Mouse (Mus musculus) layer of hippocampus, adult 11-12 months (tissue): ENCODE data around the gene Tcf20.
"Not testable (repeated sequence)": the region's sequence is repeated elsewhere in the genome, so short reads cannot be mapped to it uniquely, and the experiment has no call there.

Experiments used
- DNase-seq: peaks from one replicate; pipeline ENCODE4 v3.0.0; 2022; ENCODE audit warnings: low spot score

The Tcf20 gene

DNA sequence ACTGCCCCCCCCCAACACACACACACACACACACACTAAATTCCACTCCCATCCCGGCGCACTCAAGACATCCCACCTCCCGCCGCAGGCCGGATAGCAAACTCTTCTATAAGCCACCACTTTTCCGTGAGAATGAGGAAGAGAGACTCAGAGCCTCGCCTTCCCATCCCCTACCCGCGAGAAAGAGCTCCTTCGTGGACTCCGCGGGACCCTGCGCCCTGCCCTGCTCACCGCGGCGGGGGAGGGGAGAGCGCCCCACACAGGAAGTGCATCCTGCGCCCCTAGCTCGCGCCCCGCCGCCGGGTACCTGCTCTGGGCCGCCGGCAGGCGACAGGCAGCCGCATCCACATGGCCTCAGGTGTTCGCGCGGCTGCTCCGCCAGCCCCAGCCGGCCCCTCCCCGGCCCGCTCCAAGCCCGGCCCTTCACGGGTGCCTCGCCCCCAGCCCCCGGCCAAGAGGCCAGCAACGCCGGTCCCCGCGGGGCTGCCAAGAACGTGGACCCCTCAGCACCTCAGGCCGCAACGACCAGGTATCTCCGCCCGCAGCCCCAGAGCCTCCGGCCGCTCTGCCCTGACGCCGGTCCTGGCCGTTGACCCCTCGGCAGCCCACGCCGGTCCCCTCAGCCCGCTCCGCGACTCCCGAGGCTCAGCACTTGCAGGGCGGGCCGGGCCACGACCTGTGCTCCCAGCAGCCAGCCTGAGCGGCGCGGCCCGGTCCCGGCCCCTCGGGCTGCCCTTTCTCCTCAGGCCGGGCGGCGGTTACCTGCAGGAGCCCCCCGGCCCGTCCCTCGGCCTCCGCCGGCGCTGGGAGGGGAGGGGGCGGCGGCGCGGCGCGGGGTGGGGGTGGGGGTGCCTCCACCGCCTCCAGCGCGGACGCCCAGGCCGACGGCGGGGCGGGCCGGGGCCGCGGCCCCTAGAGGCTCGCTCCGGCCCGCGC is 88.7 kb downstream of the Tcf20 start:
- DNase-seq = no peak

- DNase-seq = no peak
These were observed 89.4 kb downstream of the Tcf20 start for GRCm38 (mm10) chr15:82898141-82898739.

DNA sequence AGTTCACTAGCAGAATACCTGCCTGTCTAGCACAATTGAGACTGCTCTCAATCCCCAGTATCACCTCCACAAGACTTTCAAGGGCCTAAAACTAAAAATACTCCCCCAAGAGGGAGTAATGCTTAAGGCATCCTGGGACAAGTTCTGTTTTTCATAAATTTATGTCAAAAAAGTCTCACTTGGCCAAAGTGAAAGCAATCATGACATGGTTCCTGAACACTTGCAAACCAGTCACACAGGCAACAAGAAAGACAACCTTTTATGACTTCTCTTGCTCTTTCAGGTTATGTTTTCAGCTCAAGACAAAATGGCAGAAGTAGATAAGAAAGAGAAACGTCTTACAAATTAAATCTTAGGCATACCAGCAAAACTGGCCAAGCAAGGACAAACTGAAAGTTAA is 91.3 kb downstream of the Tcf20 start:
- no peak for DNase-seq

DNA sequence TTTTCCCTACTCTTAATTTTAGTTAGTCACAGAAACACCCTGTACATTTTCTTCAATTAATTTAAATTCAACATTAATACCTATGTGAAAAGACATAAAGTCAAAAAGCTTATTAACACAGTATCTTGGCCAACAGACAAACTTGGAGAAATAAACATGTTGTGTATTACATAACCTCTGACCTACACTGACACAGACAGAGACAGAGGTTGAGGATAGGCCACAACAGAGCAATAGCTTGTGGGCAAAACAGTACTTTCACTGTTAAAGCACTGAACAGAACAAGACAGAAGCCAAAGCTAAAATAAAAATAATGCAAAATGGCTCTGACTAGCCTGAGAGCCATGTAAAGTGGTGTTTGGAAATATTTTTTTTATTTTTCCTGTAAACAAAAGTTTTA is 97.2 kb downstream of the Tcf20 start:
- no peak for DNase-seq

DNA sequence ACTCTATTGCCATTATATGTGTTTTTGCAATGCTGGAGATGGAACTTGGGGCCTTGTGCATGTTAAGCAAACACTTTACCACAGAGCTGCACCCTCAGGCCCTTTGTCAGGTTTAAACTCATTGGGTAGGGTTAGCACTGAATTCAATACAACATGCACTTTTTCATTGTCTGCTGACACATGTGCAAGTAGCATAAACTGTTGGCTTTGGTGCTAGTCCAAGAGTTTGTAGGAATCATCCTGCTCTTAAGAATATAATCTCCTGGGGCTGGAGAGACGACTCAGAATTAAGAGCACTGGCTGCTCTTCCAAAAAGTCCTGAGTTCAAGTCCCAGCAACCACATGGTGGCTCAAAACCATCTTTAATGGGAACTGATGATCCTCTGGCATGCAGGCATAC is 98.2 kb downstream of the Tcf20 start:
- DNase-seq = no peak

GRCm38 (mm10) chr15:82888466-82888865 is 99.2 kb downstream of the Tcf20 start:
- no peak for DNase-seq

- DNase-seq = no peak
These were observed 110.4 kb downstream of the Tcf20 start for GRCm38 (mm10) chr15:82877309-82877708.

DNA sequence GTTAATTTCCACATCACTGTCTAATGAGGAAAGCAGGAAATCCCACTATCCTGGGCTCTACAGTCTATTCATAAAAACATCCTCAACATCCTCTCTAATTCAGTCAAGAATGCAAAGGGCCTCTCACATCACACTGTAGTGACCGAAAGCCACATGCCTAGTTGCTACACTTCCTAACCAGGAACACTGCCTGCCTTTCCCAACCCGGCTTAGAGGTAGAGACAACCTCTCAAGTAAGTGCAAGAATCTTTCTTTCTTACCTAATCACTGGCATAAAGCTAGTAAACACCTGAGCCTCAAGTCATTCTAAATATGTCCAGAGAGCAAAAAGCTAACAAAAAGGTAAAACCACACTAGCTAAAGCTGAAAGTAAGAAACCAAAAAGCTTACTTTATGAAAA is 110.8 kb downstream of the Tcf20 start:
- DNase-seq = no peak

DNA sequence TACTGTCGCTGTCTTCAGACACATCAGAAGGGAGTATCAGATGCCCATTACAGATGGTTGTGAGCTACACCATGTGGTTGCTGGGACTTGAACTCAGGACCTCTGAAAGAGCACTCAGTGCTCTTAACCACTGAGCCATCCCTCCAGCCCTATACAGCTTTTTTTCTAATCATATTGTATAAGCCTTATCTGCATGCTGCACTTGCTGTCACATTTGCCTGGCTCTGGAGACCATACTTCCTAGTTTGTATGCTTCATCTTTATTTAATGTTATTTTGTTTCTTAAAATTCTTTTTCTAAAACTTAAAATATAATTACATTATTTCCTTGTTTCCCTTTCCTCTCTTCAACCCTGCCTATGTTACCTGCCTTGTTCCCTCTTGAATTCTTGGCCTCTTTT is 115.6 kb downstream of the Tcf20 start:
- DNase-seq = no peak

DNA sequence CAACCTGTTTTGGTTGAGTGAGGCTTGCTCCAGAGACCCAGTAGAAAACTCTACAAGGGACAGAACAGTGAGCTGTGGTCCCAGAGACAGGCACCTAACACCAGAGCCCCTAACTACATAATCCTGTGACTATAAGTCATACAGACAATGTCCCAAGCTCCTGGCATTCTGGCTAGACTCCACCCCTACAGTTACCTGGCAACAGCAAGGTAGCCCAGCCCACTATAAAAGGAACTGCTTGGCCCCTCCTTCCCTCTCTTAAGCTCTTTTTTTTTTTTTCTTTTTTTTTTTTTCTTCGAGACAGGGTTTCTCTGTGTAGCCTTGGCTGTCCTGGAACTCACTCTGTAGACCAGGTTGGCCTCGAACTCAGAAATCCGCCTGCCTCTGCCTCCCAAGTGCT is 121.4 kb downstream of the Tcf20 start:
- not testable (repeated sequence) for DNase-seq

DNA sequence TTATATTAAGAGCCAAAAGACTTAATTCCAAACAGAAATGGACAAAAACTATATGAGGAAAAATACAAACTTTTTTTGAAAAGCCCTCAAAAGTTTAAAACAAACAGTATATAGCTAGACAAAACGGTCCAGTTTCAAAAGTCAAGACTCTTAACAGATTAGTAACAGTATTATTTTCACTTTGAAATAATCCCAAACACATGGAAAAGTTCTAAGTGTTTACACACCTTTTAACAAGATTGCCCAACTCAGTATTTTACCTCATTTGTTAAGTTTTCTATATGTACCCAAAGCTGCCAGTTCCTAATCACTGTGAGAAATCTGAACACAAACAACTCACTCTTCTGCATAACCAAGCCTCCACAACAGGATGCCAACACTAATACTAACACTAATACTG is 124.0 kb downstream of the Tcf20 start:
- DNase-seq = no peak

GRCm38 (mm10) chr15:82856652-82857378 is 130.9 kb downstream of the Tcf20 start:
- no peak for DNase-seq

DNA sequence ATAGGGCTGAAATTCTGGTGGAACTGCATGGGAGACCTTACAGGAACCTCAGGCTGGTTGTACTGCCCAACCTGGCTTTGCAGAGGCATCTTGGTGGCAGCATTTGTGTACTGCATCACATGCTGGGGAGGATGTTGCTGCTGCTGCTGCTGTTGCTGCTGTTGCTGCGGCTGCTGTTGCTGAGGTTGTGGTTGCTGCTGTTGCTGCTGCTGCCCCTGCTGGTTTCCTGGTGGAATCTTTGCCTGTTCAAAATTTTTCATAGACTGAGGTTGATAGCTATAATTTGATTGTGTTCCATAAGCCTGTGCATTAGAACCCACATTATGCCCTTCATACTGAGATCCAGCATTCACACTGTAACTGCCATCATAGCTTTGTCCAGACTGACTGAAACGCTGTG is 131.6 kb downstream of the Tcf20 start:
- no peak for DNase-seq

GRCm38 (mm10) chr15:82839146-82839545 is 148.5 kb downstream of the Tcf20 start:
- no peak for DNase-seq

DNA sequence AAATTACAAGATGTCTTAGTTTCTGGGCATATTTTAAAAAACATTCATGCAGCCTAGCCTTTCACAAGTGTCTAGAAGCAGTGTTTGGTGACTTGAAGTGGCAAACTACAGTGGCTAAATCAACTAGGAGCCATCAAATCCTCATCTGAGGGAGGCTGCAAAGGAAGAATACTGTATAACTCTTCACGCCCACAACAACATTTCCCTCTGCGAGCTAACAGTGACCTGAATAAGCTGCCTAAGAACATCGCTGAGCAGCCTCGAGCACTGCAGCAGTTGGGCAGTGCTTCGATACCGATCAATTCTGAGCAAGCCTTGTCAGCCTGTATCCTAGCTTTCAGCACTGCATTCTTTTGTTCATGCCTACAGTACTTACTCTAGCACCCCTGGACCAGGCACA is 157.8 kb downstream of the Tcf20 start:
- DNase-seq = no peak

DNA sequence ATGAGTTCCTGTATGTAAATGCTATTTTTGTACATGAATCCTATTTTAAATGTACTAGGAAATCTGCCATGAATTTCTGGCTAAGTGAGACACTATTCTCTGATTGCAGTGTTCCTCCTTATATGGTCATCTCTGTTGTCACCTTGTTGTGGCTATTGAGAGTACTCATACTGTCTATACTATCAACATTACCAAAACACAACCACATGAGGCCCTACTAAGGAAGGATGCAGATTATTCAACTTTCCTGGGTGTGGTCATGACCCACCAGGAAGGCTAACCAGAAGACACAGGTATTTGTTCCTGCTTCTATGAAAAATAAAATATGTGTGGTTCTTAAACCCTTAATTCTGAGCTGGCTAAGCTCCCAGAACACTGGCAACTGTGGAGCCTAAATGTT is 161.8 kb downstream of the Tcf20 start:
- no peak for DNase-seq

DNA sequence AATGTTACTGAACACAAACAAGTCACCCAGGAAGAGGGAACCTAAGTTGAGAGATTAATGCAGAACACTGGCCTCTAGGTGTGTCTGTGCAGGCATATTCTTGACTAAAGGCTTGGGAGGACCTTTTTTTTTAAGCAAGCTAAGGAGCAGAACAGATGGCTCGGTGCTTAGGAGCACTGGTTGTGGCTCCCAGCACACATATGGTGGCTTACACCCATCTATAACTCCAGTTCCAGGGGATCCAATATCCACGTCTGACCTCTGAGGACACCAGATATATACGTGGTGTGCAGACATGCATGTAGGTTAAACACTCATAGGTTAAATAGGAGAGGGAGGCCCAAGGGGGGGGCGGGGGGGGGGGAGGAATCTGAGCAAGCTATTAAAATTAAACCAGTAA is 165.3 kb downstream of the Tcf20 start:
- DNase-seq = no peak

DNA sequence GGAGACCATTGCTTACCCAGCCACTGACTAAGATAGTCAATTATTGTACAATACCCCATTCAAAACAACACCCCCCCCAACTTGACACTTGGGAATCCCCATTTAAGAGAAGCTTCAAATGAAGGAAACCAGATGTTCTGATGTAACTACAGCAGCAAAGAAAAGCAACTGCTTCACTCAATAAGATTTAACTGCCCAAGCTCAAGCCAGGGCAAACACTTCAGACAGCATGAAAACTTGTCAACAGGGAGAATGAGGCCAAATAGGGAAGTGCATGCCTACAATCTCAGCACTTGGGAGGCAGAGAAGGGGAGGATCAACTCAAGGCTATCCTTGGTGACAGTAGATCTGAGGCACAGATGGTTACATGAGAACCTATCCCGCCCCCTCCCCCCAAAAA is 166.0 kb downstream of the Tcf20 start:
- no peak for DNase-seq

DNA sequence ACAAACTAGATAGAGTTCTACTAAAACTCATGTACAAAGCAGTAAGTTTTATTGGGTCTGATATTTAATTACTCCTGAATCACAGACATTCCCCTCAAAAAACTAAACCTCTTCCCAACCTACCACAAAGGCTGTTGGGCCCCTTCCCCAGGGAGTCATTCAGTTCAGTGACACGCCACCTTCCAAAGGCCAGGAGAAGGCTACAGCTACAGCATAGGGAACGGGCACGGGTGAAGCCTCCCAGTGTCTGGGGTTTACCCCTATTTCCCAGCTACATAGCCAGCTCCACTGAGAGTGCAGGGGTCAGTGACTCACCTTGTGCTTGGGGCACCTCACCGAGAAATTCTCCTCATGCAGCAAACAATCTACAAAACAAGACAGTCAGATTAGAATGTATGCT is 172.4 kb downstream of the Tcf20 start:
- no peak for DNase-seq

DNA sequence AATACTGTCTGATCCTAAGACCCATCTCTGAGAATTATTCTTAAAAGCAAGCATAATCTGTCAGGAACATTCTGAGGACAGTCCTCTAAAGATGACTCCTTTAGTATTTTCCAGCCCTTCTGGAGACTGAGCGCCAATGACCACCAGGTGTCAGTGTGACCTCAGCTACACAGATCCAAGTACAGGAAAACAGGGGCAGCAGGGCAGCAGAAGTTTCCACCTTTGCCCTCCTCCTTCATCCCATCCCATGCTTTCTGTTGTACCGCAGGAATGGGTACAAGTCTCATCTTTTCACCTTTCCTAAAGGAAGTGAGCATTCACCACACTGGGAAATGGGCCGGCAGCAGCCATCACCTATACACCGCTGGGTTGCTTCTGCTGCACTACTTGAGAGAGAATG is 172.9 kb downstream of the Tcf20 start:
- peak; percentile 64 for DNase-seq

- no peak for DNase-seq
These were observed 173.4 kb downstream of the Tcf20 start for GRCm38 (mm10) chr15:82814321-82814720.

DNA sequence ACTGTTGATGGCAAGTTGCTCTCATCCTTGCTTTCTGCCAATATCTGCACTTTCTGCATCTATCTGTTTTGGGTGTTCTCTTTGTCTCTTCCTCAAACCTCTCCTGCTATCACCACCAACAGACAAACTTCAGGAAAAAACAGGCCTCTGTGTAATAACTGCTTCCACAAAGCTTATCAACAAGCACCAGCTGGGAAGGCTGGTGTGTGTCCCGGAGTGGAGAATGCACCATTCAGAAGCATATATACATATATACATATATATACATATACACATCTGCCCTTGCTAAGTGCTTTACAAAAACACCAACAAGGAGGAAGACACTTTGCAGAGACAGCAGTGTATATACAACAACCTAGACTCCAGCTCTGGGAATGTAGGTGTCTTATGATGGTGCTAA is 177.1 kb downstream of the Tcf20 start:
- no peak for DNase-seq

GRCm38 (mm10) chr15:82809511-82809910 is 178.2 kb downstream of the Tcf20 start:
- DNase-seq = no peak
